Mouse (Mus musculus) G1E (cell line): ENCODE results near the gene Rxylt1.

Source experiments
- CTCF ChIP-seq: IDR thresholded peaks from 2 replicates; pipeline ENCODE4 v1.5.1; 2012; ENCODE audit warnings: low read depth, low read length, inconsistent platforms, mixed read lengths
- GATA1 ChIP-seq: IDR thresholded peaks from 2 replicates; pipeline ENCODE4 v1.6.1; 2012; ENCODE audit warnings: borderline replicate concordance, low read length, inconsistent platforms, mixed read lengths
- POLR2AphosphoS5 ChIP-seq: IDR thresholded peaks from 2 replicates; pipeline ENCODE4 v1.6.1; 2012; ENCODE audit warnings: low read depth, low read length, inconsistent platforms; ENCODE audit not compliant: insufficient replicate concordance
- TAL1 ChIP-seq: conservative IDR thresholded peaks from 2 replicates; pipeline ENCODE4 v1.6.1; 2012; ENCODE audit warnings: low read depth, low read length, inconsistent platforms, mixed read lengths

GRCm38 (mm10) chr10:122069153-122069552, 28.0 kb downstream of the Rxylt1 start:
- TF ChIP-seq CTCF: no peak
- TF ChIP-seq TAL1: no peak
- TF ChIP-seq POLR2AphosphoS5: no peak
- TF ChIP-seq GATA1: no peak
